Mouse (Mus musculus) frontal cortex, postnatal 25 days (tissue): ENCODE results near the gene Prkar1b.

ENCODE experiments used
- DNase-seq, 2 experiments: peaks; one replicate each; pipeline ENCODE4 v3.0.0; 2022; ENCODE audit warnings: low spot score in 2 of 2

Prkar1b gene

GRCm38 (mm10) chr5:139066861-139067614 is 82.8 kb downstream of the Prkar1b start:
- DNase-seq = no peak

- no peak for DNase-seq
These were observed 85.2 kb downstream of the Prkar1b start for GRCm38 (mm10) chr5:139064611-139065010.

DNA sequence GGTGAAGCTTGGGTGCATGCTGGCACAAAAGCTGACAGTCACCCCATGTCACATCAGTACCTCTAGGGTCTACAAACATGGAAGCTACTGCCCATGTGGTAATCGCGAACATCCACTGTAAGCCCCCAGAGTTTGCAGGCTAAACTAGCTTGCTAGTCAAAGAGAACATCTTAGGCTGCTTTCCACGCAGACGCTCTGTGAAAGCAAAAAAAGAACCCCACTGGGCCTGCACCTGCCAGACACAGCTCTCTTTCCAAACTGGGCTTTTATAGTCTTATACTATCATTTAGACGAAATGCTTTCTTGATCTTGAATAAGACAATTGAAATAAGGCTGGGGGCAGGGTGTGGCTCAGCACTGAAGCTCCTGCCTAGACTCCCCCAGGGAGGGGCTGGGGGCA is 88.1 kb downstream of the Prkar1b start:
- no peak for DNase-seq

DNA sequence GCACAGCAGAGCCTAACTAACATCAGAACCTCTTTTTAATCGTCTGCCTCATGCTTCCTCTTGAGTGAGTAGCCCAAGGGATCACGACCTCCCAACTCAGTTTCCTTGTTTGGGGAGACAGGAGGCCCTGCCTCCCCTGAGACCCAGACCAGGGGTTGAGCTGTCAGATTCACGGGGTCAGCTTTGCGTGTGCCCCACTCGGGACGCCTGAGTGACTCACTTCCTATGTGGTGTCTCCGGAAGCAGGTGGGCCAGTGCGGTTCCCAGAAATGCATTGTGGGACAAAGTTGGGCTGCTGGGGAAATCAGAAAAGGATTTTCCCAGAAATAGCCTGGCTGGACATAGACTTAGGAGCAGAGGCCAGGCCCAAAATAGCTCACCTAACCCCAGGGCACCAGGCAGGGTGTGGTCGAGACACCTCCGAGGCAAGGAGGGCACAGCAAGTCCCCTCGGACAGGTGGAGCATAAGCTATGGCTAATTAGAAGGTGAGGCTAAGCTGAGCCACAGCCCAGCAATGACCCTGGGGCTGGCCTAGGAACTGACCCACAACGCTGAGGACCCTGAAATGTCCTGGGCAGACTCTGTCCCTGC is 89.2 kb downstream of the Prkar1b start:
- no peak for DNase-seq

DNA sequence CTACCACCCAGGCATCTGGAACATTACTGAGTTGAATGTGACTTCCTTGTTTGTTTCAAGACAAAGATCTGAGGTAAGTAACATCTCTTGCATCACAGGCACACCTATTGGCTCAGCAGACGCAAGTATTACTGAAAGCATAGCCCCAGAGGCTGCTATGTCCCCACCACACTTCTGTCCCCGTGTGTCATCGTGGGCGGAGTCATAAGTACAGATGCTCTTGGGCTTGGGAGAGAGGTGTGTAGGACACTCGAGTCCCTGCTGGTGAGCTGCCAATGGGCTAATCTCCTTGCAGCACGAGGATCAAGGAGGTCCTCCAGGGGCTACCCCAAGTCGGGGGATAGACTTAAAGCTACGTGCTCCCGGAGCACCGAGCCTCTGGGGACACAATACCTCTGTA is 96.6 kb downstream of the Prkar1b start:
- DNase-seq = no peak

GRCm38 (mm10) chr5:139051276-139051675 is 98.5 kb downstream of the Prkar1b start:
- DNase-seq = peak; percentile 25

GRCm38 (mm10) chr5:139049367-139049766 is 100.4 kb downstream of the Prkar1b start:
- DNase-seq = peak in 1 of 2 experiments; percentile 30

GRCm38 (mm10) chr5:139047171-139047570 is 102.6 kb downstream of the Prkar1b start:
- DNase-seq = no peak

DNA sequence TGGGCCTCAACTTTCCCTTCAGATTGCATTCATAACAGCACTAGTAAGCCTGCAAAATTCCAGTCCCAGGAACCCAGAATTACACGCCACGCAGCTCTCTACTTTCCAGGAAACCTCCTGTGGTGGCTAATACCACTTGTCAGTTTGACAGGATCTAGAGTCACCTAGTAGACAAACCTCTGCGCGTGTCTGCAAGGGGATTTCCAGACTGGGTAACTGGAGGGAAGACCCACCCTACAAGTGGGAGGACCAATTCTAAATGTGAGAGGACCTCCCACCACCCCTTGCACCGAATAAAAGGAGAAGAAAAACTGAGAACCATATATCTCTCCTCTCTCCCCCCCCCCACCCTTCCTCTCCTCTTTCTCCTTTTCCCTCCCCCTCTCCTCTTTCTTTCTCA is 103.2 kb downstream of the Prkar1b start:
- no peak for DNase-seq

GRCm38 (mm10) chr5:139043546-139043945 is 106.3 kb downstream of the Prkar1b start:
- no peak for DNase-seq

DNA sequence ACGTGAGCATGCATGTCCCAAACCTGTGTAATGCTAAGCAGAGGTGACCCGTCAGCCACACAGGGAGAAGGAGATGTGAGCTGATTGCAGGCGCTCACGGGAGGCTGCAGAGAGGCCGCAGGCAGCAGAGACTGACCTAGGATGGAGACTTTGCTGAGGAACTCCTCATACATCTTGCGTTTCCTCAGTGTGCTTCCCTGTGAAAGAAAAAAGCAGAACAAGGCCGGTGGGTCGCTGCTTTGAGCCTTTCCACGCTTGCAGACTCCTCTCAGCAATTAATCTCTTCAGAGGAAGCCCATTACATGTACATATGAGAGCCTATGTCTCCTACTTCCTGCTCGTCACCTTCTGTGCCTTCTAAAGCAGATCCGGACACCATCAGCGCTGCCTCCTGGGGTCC is 107.5 kb downstream of the Prkar1b start:
- DNase-seq = no peak

DNA sequence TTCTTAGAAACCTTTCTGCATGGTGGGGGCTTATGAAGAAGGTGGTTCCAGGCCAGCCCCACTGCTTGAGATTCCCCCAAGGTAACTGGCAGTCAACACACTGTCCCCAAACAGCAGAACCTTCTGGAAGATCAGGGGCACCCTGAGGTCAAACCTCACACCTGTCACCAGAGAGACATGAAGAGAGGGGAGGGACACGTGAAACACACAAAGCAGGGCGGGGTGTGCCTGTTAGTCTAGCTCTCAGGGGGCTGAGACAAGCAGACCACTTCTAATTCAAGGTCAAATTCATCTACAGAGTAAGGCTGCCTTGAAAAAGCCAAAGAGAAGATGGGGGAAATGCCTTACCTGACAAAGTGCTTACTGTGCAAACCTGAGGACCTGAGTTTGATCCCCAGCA is 114.6 kb downstream of the Prkar1b start:
- no peak for DNase-seq

DNA sequence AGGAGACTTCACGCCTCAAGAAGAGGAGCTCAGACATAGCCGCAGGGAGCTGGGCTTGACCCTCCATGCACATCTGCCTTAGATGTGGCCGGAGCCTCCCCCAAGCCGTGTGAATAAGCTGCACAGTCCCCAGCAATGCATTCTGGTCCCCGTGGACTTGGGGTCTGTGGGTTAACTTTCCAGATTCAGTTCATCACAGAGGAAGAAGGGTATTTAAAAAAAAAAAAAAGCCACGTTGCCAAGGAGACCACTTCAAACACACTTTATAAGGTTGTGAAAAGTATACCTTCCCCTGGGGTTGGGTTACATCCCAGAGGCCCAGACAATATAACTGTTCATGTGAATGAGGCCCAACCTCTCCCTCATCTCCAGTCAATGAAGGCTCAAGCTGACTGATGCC is 115.1 kb downstream of the Prkar1b start:
- no peak for DNase-seq

GRCm38 (mm10) chr5:139033406-139034317 is 116.1 kb downstream of the Prkar1b start:
- DNase-seq = no peak

- no peak for DNase-seq
These were observed 122.2 kb downstream of the Prkar1b start for GRCm38 (mm10) chr5:139027603-139028002.

- no peak for DNase-seq
These were observed 125.3 kb downstream of the Prkar1b start for GRCm38 (mm10) chr5:139024351-139025105.

DNA sequence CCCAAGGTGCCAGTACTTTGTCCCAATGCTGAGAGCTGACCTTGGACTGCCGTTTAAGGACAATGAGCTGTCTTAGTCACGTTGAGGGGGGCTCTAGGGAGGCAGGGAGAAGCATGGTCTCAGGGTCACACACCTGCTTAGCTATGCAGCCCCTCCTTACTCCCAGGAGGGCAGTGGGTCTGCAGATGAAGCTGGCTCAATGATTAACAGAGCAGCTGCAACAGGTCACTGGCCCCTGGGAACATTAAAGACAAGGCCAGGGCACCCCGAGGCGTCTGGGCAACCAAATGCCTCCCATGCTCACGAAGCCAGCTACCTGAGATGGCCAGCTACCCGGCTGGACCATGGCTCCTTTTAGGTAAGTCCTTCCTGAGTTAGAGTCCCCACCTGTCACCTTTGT is 129.2 kb downstream of the Prkar1b start:
- DNase-seq = no peak

DNA sequence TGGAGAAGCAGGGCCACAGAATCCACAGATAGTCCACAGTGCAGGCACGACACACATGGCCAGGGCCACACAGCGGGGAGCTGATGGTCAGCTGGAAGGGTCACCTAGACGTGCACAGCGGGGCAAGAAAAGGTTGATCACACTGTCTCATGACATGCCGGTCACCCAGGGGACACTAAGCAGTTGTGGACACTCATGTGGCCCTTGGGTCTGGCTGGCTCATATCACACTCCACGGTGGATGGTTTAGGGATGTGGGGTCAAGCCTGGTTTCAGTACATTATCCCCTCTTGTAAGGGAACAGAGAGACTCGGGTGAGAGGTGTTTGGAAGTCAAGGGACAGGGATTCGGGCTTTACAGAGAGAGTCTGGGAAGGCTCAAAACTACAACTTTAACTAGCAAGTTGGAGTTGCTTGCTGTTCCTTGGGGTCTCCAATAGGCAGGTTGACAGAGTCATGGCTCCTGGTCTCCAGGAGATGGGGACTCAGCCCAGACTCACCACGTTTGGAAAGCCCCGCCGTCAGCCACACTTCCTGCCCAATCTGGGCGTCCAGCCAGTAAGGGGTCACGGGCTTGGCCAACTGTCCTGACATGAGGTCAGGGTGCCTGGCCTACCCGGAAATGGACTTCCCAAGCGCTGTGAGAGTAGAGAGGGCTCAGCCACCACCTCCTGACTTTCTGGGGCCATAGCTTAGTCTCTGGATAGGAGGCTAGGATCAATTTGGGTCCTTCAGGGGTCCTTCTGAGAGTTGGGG is 132.3 kb downstream of the Prkar1b start:
- no peak for DNase-seq

DNA sequence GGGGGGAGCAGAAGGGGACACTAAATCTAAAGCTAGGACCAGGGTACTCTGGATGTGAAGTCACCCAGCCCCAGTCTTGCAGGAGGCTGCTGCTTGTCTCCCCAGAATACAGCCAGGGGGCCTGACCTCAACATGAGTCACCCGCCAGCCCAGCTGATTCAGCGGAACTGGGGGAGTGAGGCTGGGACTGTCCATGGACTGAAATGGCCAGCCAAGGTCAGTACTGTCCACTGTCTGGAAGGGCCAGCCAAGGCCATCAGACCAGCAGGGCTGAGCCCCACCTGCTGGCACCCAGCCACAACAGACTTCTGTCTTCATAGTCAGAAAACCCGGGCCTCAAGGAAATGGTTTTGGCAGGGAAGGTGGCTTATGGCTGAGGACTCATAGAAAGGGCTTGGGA is 134.7 kb downstream of the Prkar1b start:
- DNase-seq = no peak

GRCm38 (mm10) chr5:139010649-139011048 is 139.2 kb downstream of the Prkar1b start:
- DNase-seq = no peak

GRCm38 (mm10) chr5:139007141-139007775 is 142.5 kb downstream of the Prkar1b start:
- no peak for DNase-seq
